ENCODE assay signal across 13 mouse cellular contexts in the genomic region with DNA sequence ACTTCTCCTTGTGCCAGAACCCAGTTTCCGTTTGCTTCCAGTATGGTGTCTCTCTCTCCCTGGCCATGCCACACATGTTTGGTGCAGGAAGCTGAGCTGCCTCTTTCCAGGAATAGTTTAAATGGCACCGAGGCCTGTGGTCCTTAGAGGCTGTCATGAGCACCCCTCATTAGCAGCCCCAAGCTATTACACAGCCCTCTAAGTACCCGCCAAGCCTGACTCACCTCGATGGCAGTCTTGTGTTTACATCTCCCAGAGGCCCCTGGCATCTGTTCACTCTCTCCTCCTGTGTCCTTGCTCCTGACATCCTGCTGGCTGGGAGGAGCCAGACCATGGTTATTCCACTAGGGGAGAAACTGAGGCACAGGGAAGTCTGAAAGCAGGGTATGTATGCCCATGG. TPM values are rescaled to one million over a fixed set of nuclear protein-coding genes. Genes with fewer than 3 reads are reported as not detected.
DNase-seq lines count a peak whose midpoint lies in the region; ATAC-seq lines count a peak whose summit lies in the region.
"Had no signal": no experiment of that assay in that cellular context is flagged by ENCODE, and none has a peak within 500 bp of the region (broad histone marks: within the 10 kb centered on the region; RNA-seq: fewer than 3 reads in every experiment).

No protein-coding gene starts in this region.

- no peak overlapping the region for H3K9ac ChIP-seq in forebrain, embryonic 11.5 days (ENCODE audit: low read length)
- H3K9ac ChIP-seq in forebrain, embryonic 16.5 days (replicated peaks; ENCODE audit: low read depth, low read length) = no peak overlapping the region
- H3K9ac ChIP-seq in hindbrain, embryonic 11.5 days (ENCODE audit: low read depth, low read length) = no peak overlapping the region
- no peak overlapping the region for H3K9ac ChIP-seq in neural tube, embryonic 12.5 days
- H3K9ac ChIP-seq in neural tube, embryonic 15.5 days (replicated peaks) = no peak overlapping the region
- H3K9ac ChIP-seq in intestine, embryonic 15.5 days = no peak overlapping the region
- H3K9ac ChIP-seq: lung, embryonic 14.5 days had no signal

- H3K4me3 ChIP-seq in forebrain, embryonic 11.5 days (ENCODE audit: low read depth, low read length) = no peak overlapping the region
- H3K4me3 ChIP-seq in forebrain, embryonic 16.5 days (replicated peaks; ENCODE audit: low read length) = no peak overlapping the region
- no peak overlapping the region for H3K4me3 ChIP-seq in hindbrain, embryonic 10.5 days
- no peak overlapping the region for H3K4me3 ChIP-seq in hindbrain, embryonic 11.5 days (ENCODE audit: low read depth, low read length)
- H3K4me3 ChIP-seq in neural tube, embryonic 12.5 days = no peak overlapping the region
- no peak overlapping the region for H3K4me3 ChIP-seq in neural tube, embryonic 15.5 days (replicated peaks)
- H3K4me3 ChIP-seq in intestine, embryonic 15.5 days (replicated peaks) = no peak overlapping the region

- peak overlapping the region; percentile 5; the same call in 1 of the 2 replicates for H3K27ac ChIP-seq in forebrain, embryonic 11.5 days (ENCODE audit: low read depth, low read length)
- no peak overlapping the region for H3K27ac ChIP-seq in forebrain, embryonic 16.5 days (ENCODE audit: low read length)
- peak overlapping the region; percentile 83 for H3K27ac ChIP-seq in hindbrain, embryonic 10.5 days
- H3K27ac ChIP-seq in hindbrain, embryonic 11.5 days (ENCODE audit: low read depth, low read length) = no peak overlapping the region; the same call in 1 of the 2 replicates
- H3K27ac ChIP-seq in neural tube, embryonic 12.5 days = no peak overlapping the region
- H3K27ac ChIP-seq in neural tube, embryonic 15.5 days (replicated peaks) = no peak overlapping the region; the same call in 1 of the 2 replicates
- H3K27ac ChIP-seq in intestine, embryonic 15.5 days = no peak overlapping the region

- H3K9me3 ChIP-seq in forebrain, embryonic 11.5 days (ENCODE audit: control insufficient read depth, low read length) = no peaks in the 10 kb centered on the region
- H3K9me3 ChIP-seq in forebrain, embryonic 16.5 days (ENCODE audit: control insufficient read depth, low read length) = no peaks in the 10 kb centered on the region
- no peaks in the 10 kb centered on the region for H3K9me3 ChIP-seq in hindbrain, embryonic 10.5 days
- H3K9me3 ChIP-seq in hindbrain, embryonic 11.5 days (ENCODE audit: control insufficient read depth, low read length) = no peaks in the 10 kb centered on the region
- H3K9me3 ChIP-seq in neural tube, embryonic 12.5 days = no peaks in the 10 kb centered on the region
- no peaks in the 10 kb centered on the region for H3K9me3 ChIP-seq in neural tube, embryonic 15.5 days (replicated peaks)
- H3K9me3 ChIP-seq in intestine, embryonic 15.5 days = no peaks in the 10 kb centered on the region

- H3K27me3 ChIP-seq in forebrain, embryonic 11.5 days (ENCODE audit: control insufficient read depth, insufficient read depth, low read length) = no peaks in the 10 kb centered on the region
- H3K27me3 ChIP-seq in forebrain, embryonic 16.5 days (replicated peaks; ENCODE audit: control insufficient read depth, insufficient read depth, low read length) = no peaks in the 10 kb centered on the region
- H3K27me3 ChIP-seq in hindbrain, embryonic 10.5 days (ENCODE audit: insufficient read depth, poor library complexity, severe bottlenecking) = no peaks in the 10 kb centered on the region
- H3K27me3 ChIP-seq in hindbrain, embryonic 11.5 days (ENCODE audit: control insufficient read depth, insufficient read depth, low read length) = no peaks in the 10 kb centered on the region
- H3K27me3 ChIP-seq in neural tube, embryonic 12.5 days (replicated peaks) = no peaks in the 10 kb centered on the region
- H3K27me3 ChIP-seq in neural tube, embryonic 15.5 days (replicated peaks) = no peaks in the 10 kb centered on the region
- H3K27me3 ChIP-seq in intestine, embryonic 15.5 days (replicated peaks) = no peaks in the 10 kb centered on the region

- H3K36me3 ChIP-seq in forebrain, embryonic 11.5 days (ENCODE audit: control insufficient read depth, insufficient read depth, low read length) = no peaks in the 10 kb centered on the region; the same call in 1 of the 2 replicates
- H3K36me3 ChIP-seq in forebrain, embryonic 16.5 days (ENCODE audit: control insufficient read depth, insufficient read depth) = no peaks in the 10 kb centered on the region; the same call in 1 of the 2 replicates
- peaks cover 41% of the 10 kb centered on the region for H3K36me3 ChIP-seq in hindbrain, embryonic 10.5 days
- no peaks in the 10 kb centered on the region for H3K36me3 ChIP-seq in hindbrain, embryonic 11.5 days (ENCODE audit: control insufficient read depth, insufficient read depth, low read length)
- H3K36me3 ChIP-seq in neural tube, embryonic 12.5 days = peaks cover 16% of the 10 kb centered on the region
- peaks cover 41% of the 10 kb centered on the region for H3K36me3 ChIP-seq in neural tube, embryonic 15.5 days
- peaks cover 7% of the 10 kb centered on the region; the same call in 1 of the 2 replicates for H3K36me3 ChIP-seq in intestine, embryonic 15.5 days

- no peak for DNase-seq in forebrain, embryonic 11.5 days (ENCODE audit: low spot score)
- DNase-seq in hindbrain, embryonic 10.5 days (ENCODE audit: low spot score) = no peak
- DNase-seq in hindbrain, embryonic 11.5 days (ENCODE audit: low spot score) = no peak
- DNase-seq in kidney, postnatal 25 days = no peak
- DNase-seq: cerebellum, adult 9-11 months; kidney, postnatal 10 days; lung, embryonic 14.5 days had no signal

- no peak overlapping the region for H3K4me2 ChIP-seq in forebrain, embryonic 11.5 days (ENCODE audit: low read depth, low read length, severe bottlenecking)
- no peak overlapping the region for H3K4me2 ChIP-seq in forebrain, embryonic 16.5 days (ENCODE audit: low read length)
- H3K4me2 ChIP-seq in hindbrain, embryonic 11.5 days (replicated peaks; ENCODE audit: low read depth, low read length) = no peak overlapping the region
- H3K4me2 ChIP-seq in neural tube, embryonic 12.5 days (replicated peaks) = no peak overlapping the region
- no peak overlapping the region for H3K4me2 ChIP-seq in neural tube, embryonic 15.5 days
- no peak overlapping the region for H3K4me2 ChIP-seq in intestine, embryonic 15.5 days (replicated peaks)
- H3K4me2 ChIP-seq: lung, embryonic 14.5 days had no signal

- H3K4me1 ChIP-seq in forebrain, embryonic 11.5 days (replicated peaks; ENCODE audit: control insufficient read depth, insufficient read depth, low read length) = peaks cover 8% of the 10 kb centered on the region
- H3K4me1 ChIP-seq in forebrain, embryonic 16.5 days (replicated peaks; ENCODE audit: control insufficient read depth, insufficient read depth, low read length) = no peaks in the 10 kb centered on the region
- H3K4me1 ChIP-seq in hindbrain, embryonic 10.5 days (replicated peaks) = peaks cover 32% of the 10 kb centered on the region
- H3K4me1 ChIP-seq in hindbrain, embryonic 11.5 days (replicated peaks; ENCODE audit: control insufficient read depth, insufficient read depth, low read length) = peaks cover 12% of the 10 kb centered on the region
- peaks cover 22% of the 10 kb centered on the region for H3K4me1 ChIP-seq in neural tube, embryonic 12.5 days
- H3K4me1 ChIP-seq in neural tube, embryonic 15.5 days = peaks cover 22% of the 10 kb centered on the region; the same call in 1 of the 2 replicates
- peaks cover 15% of the 10 kb centered on the region for H3K4me1 ChIP-seq in intestine, embryonic 15.5 days (replicated peaks)

- ATAC-seq in forebrain, embryonic 11.5 days (replicated peaks; ENCODE audit: low FRiP score) = 0 out of 2 replicates have a peak, but pooled peaks have one; percentile 4
- no peak for ATAC-seq in forebrain, embryonic 16.5 days
- no peak; the same call in 1 of the 2 replicates for ATAC-seq in hindbrain, embryonic 11.5 days (ENCODE audit: low FRiP score)
- peak; percentile 46; the same call in 1 of the 2 replicates for ATAC-seq in neural tube, embryonic 12.5 days (ENCODE audit: low FRiP score, low read depth)
- ATAC-seq in neural tube, embryonic 15.5 days (ENCODE audit: low FRiP score) = no peak
- no peak for ATAC-seq in intestine, embryonic 15.5 days
- ATAC-seq: activated CD4-positive, CD25-positive, alpha-beta regulatory T cell, adult 4 months; inflammation-experienced regulatory T-cells, adult 6 months had no signal

- WGBS in forebrain, embryonic 11.5 days = 76% methylated on average over 4 of the region's 4 CpGs
- WGBS in forebrain, embryonic 16.5 days = 33% methylated on average over 4 of the region's 4 CpGs
- WGBS in hindbrain, embryonic 10.5 days = 68% methylated on average over 4 of the region's 4 CpGs
- WGBS in hindbrain, embryonic 11.5 days = 63% methylated on average over 4 of the region's 4 CpGs
- 56% methylated on average over 4 of the region's 4 CpGs for WGBS in neural tube, embryonic 12.5 days
- WGBS in neural tube, embryonic 15.5 days = 37% methylated on average over 4 of the region's 4 CpGs
- WGBS in intestine, embryonic 15.5 days = 49% methylated on average over 4 of the region's 4 CpGs

RNA-seq across cellular contexts. Expression of a gene that starts 25.3 kb away (rescaled TPM):
- polyA plus RNA-seq in forebrain, embryonic 11.5 days (2014; fragmentation: Nextera tagmentation; extraction: Ambion mirVana) = 7.8 and 10.5 TPM in 2 replicates
- 11.1 and 12.3 TPM in 2 replicates for polyA plus RNA-seq in forebrain, embryonic 16.5 days (2015; fragmentation: Nextera tagmentation; extraction: Ambion mirVana)
- polyA plus RNA-seq in hindbrain, embryonic 10.5 days (2016; fragmentation: Nextera tagmentation; extraction: Ambion mirVana) = 14.2 and 16.7 TPM in 2 replicates
- 6.9 TPM in 2 replicates for polyA plus RNA-seq in hindbrain, embryonic 11.5 days (2014; fragmentation: Nextera tagmentation; extraction: Ambion mirVana)
- polyA plus RNA-seq in neural tube, embryonic 12.5 days (2016; fragmentation: Nextera tagmentation; extraction: Ambion mirVana) = 10.9 and 11.6 TPM in 2 replicates
- polyA plus RNA-seq in neural tube, embryonic 15.5 days (2015; fragmentation: Nextera tagmentation; extraction: Ambion mirVana) = 8.0 and 10.3 TPM in 2 replicates
- 21.4 and 23.4 TPM in 2 replicates for polyA plus RNA-seq in intestine, embryonic 15.5 days (2015; fragmentation: Nextera tagmentation; extraction: Ambion mirVana)

RNA-seq across cellular contexts. Expression of a gene that starts 36.7 kb away (rescaled TPM):
- polyA plus RNA-seq in forebrain, embryonic 11.5 days (2014; fragmentation: Nextera tagmentation; extraction: Ambion mirVana) = 0.75 TPM in 1 of 2 replicates, not detected in the other
- polyA plus RNA-seq in forebrain, embryonic 16.5 days (2015; fragmentation: Nextera tagmentation; extraction: Ambion mirVana) = not detected in 2 replicates
- 0.81 and 1.9 TPM in 2 replicates for polyA plus RNA-seq in hindbrain, embryonic 10.5 days (2016; fragmentation: Nextera tagmentation; extraction: Ambion mirVana)
- 0.59 and 1.4 TPM in 2 replicates for polyA plus RNA-seq in hindbrain, embryonic 11.5 days (2014; fragmentation: Nextera tagmentation; extraction: Ambion mirVana)
- 0.39 and 0.42 TPM in 2 replicates for polyA plus RNA-seq in neural tube, embryonic 12.5 days (2016; fragmentation: Nextera tagmentation; extraction: Ambion mirVana)
- polyA plus RNA-seq in neural tube, embryonic 15.5 days (2015; fragmentation: Nextera tagmentation; extraction: Ambion mirVana) = 0.14 TPM in 1 of 2 replicates, not detected in the other
- not detected in 2 replicates for polyA plus RNA-seq in intestine, embryonic 15.5 days (2015; fragmentation: Nextera tagmentation; extraction: Ambion mirVana)
- polyA plus RNA-seq: activated CD4-positive, CD25-positive, alpha-beta regulatory T cell, adult 4 months; inflammation-experienced regulatory T-cells, adult 6 months; lung, embryonic 14.5 days had no signal

Comparison
In these comparisons a context has a peak if more than half of its experiments do, and no peak if none do; other contexts are left out.
1. ATAC-seq: peak in forebrain, embryonic 11.5 days (single experiment) and neural tube, embryonic 12.5 days (single experiment); none in forebrain, embryonic 16.5 days (single experiment), hindbrain, embryonic 11.5 days (single experiment), neural tube, embryonic 15.5 days (single experiment) and intestine, embryonic 15.5 days (single experiment).
2. H3K27ac ChIP-seq: peak in forebrain, embryonic 11.5 days (single experiment) and hindbrain, embryonic 10.5 days (single experiment); none in forebrain, embryonic 16.5 days (single experiment), hindbrain, embryonic 11.5 days (single experiment), neural tube, embryonic 12.5 days (single experiment), neural tube, embryonic 15.5 days (single experiment) and intestine, embryonic 15.5 days (single experiment).